Mouse (Mus musculus) right cerebral cortex, postnatal 10 days (tissue): ENCODE data around the gene Tgfbrap1.
"Not testable (repeated sequence)": the region's sequence is repeated elsewhere in the genome, so short reads cannot be mapped to it uniquely, and the experiment has no call there.

Experiments used
- DNase-seq, 2 experiments: peaks; one replicate each; pipeline ENCODE4 v3.0.0; 2021; ENCODE audit warnings: low spot score in 2 of 2

The Tgfbrap1 gene

GRCm38 (mm10) chr1:43098031-43098984 lies at the start of gene Tgfbrap1, which contains the start of gene AI597479:
Gene Tgfbrap1 (minus strand): TSS chr1:43098637.
Gene AI597479 (plus strand): TSS chr1:43098710.
- DNase-seq: peak; percentile 95 to 96

- no peak for DNase-seq
Observed at GRCm38 (mm10) chr1:43147474-43147873, 49.0 kb upstream of the Tgfbrap1 start.

- DNase-seq: no peak
Observed at GRCm38 (mm10) chr1:43145388-43145787, 47.0 kb upstream of the Tgfbrap1 start.

GRCm38 (mm10) chr1:43144338-43144906 lies 46.0 kb upstream of the Tgfbrap1 start:
- no peak for DNase-seq

GRCm38 (mm10) chr1:43143791-43144190 lies 45.4 kb upstream of the Tgfbrap1 start:
- no peak for DNase-seq

GRCm38 (mm10) chr1:43143284-43143683 lies 44.8 kb upstream of the Tgfbrap1 start:
- no peak for DNase-seq

GRCm38 (mm10) chr1:43142849-43143248 lies 44.4 kb upstream of the Tgfbrap1 start:
- DNase-seq: no peak

- DNase-seq: peak; percentile 46 to 51
Observed at GRCm38 (mm10) chr1:43141555-43141961, 43.1 kb upstream of the Tgfbrap1 start.

GRCm38 (mm10) chr1:43139587-43140266 lies 41.3 kb upstream of the Tgfbrap1 start:
- DNase-seq: peak; percentile 84 to 87

- DNase-seq: no peak
Observed at GRCm38 (mm10) chr1:43138268-43138812, 39.9 kb upstream of the Tgfbrap1 start.

GRCm38 (mm10) chr1:43137334-43137733 lies 38.9 kb upstream of the Tgfbrap1 start:
- peak; percentile 42 to 70 for DNase-seq

GRCm38 (mm10) chr1:43136488-43137029 lies 38.1 kb upstream of the Tgfbrap1 start:
- not testable (repeated sequence) for DNase-seq

- DNase-seq: no peak
Observed at GRCm38 (mm10) chr1:43131591-43131990, 33.2 kb upstream of the Tgfbrap1 start.

- DNase-seq: no peak
Observed at GRCm38 (mm10) chr1:43130219-43130981, 32.0 kb upstream of the Tgfbrap1 start.

GRCm38 (mm10) chr1:43127820-43128610 lies 29.6 kb upstream of the Tgfbrap1 start:
- no peak for DNase-seq

GRCm38 (mm10) chr1:43127196-43127595 lies 28.8 kb upstream of the Tgfbrap1 start:
- no peak for DNase-seq

GRCm38 (mm10) chr1:43124726-43125125 lies 26.3 kb upstream of the Tgfbrap1 start:
- DNase-seq: no peak

- DNase-seq: no peak
Observed at GRCm38 (mm10) chr1:43122616-43123015, 24.2 kb upstream of the Tgfbrap1 start.

- DNase-seq: no peak
Observed at GRCm38 (mm10) chr1:43120950-43121349, 22.5 kb upstream of the Tgfbrap1 start.

- DNase-seq: no peak
Observed at GRCm38 (mm10) chr1:43117435-43117834, 19.0 kb upstream of the Tgfbrap1 start.
